In genomic region chr4:98509939-98510338, GRCm38 (mm10) we compare ENCODE assay signal across 12 mouse cellular contexts.
DNase-seq lines count a peak whose midpoint lies in the region; ATAC-seq and TF ChIP-seq lines count a peak whose summit lies in the region.
"Had no signal": no experiment of that assay in that cellular context is flagged by ENCODE, and none has a peak within 500 bp of the region (broad histone marks: within the 10 kb centered on the region; RNA-seq: fewer than 3 reads in every experiment).

No protein-coding gene starts in this region.

- 76% methylated on average over 5 of the region's 5 CpGs for WGBS in lung, adult 2 months
- 62% methylated on average over 5 of the region's 5 CpGs for WGBS in stomach, postnatal 0 days
- 79% methylated on average over 5 of the region's 5 CpGs for WGBS in hindbrain, embryonic 10.5 days

- peak overlapping the region; percentile 69 for H3K27ac ChIP-seq in stomach, postnatal 0 days (replicated peaks)
- no peak overlapping the region for H3K27ac ChIP-seq in hindbrain, embryonic 10.5 days
- H3K27ac ChIP-seq: forebrain, embryonic 10.5 days had no signal

- no peak overlapping the region for H3K4me3 ChIP-seq in lung, adult 2 months (replicated peaks; ENCODE audit: extremely low read depth, low read depth, low read length)
- no peak overlapping the region for H3K4me3 ChIP-seq in stomach, postnatal 0 days (ENCODE audit: low read depth, low read length)
- H3K4me3 ChIP-seq in hindbrain, embryonic 10.5 days: no peak overlapping the region
- H3K4me3 ChIP-seq: forebrain, embryonic 10.5 days had no signal

- DNase-seq in adrenal gland, adult 2 months: peak; percentile 53
- no peak for DNase-seq in adrenal gland, adult 8-10 months
- DNase-seq in lung, adult 2 months: peak; percentile 14
- no peak for DNase-seq in lung, postnatal 10 days
- peak; percentile 55 for DNase-seq in kidney, postnatal 14 days
- peak; percentile 82 for DNase-seq in stomach, postnatal 0 days (ENCODE audit: low spot score)
- no peak for DNase-seq in right cerebral cortex, postnatal 4 days
- DNase-seq in hindbrain, embryonic 10.5 days (ENCODE audit: low spot score): no peak
- DNase-seq: lung, embryonic 14.5 days; spleen, adult 18-20 months; thymus, adult 2 months had no signal

- H3K9me3 ChIP-seq in stomach, postnatal 0 days (ENCODE audit: control insufficient read depth, low read length): no peaks in the 10 kb centered on the region
- no peaks in the 10 kb centered on the region for H3K9me3 ChIP-seq in hindbrain, embryonic 10.5 days
- H3K9me3 ChIP-seq: forebrain, embryonic 10.5 days had no signal

- no peak for TF ChIP-seq CTCF in lung, adult 2 months (IDR thresholded peaks at IDR 0.05; ENCODE audit: insufficient read depth, low read length)
- no peak for TF ChIP-seq CTCF in stomach, postnatal 0 days (IDR thresholded peaks at IDR 0.05; ENCODE audit: low read depth)

- H3K4me2 ChIP-seq in stomach, postnatal 0 days (replicated peaks; ENCODE audit: low read depth): no peak overlapping the region
- H3K4me2 ChIP-seq: lung, embryonic 14.5 days had no signal

- no peak for TF ChIP-seq EP300 in stomach, postnatal 0 days (optimal IDR thresholded peaks at IDR 0.05)

- no peaks in the 10 kb centered on the region for H3K27me3 ChIP-seq in stomach, postnatal 0 days (ENCODE audit: control insufficient read depth, insufficient read depth, low read length)
- no peaks in the 10 kb centered on the region for H3K27me3 ChIP-seq in hindbrain, embryonic 10.5 days (ENCODE audit: insufficient read depth, poor library complexity, severe bottlenecking)

- ATAC-seq in stomach, postnatal 0 days (ENCODE audit: low FRiP score, low TSS enrichment): peak; percentile 85

- H3K9ac ChIP-seq in stomach, postnatal 0 days (ENCODE audit: low read length): no peak overlapping the region
- H3K9ac ChIP-seq: lung, embryonic 14.5 days had no signal

- no peaks in the 10 kb centered on the region for H3K36me3 ChIP-seq in stomach, postnatal 0 days (ENCODE audit: control insufficient read depth, insufficient read depth, low read length)
- H3K36me3 ChIP-seq in hindbrain, embryonic 10.5 days: no peaks in the 10 kb centered on the region
- H3K36me3 ChIP-seq: forebrain, embryonic 10.5 days had no signal

- 0 out of 2 replicates have a peak, but pooled peaks cover 4% of the 10 kb centered on the region for H3K4me1 ChIP-seq in lung, adult 2 months (ENCODE audit: control insufficient read depth, insufficient read depth, low read length)
- H3K4me1 ChIP-seq in stomach, postnatal 0 days (replicated peaks; ENCODE audit: control insufficient read depth, insufficient read depth): no peaks in the 10 kb centered on the region
- no peaks in the 10 kb centered on the region for H3K4me1 ChIP-seq in hindbrain, embryonic 10.5 days (replicated peaks)

- no peak for TF ChIP-seq POLR2A in lung, adult 2 months (IDR thresholded peaks at IDR 0.05; ENCODE audit: borderline replicate concordance, extremely low read depth, low read depth, low read length)

Comparison
In these comparisons a context has a peak if more than half of its experiments do, and no peak if none do; other contexts are left out.
1. DNase-seq: peak in adrenal gland, adult 2 months (single experiment), lung, adult 2 months (single experiment), kidney, postnatal 14 days (single experiment) and stomach, postnatal 0 days (single experiment); none in adrenal gland, adult 8-10 months (single experiment), lung, postnatal 10 days (single experiment), right cerebral cortex, postnatal 4 days (single experiment) and hindbrain, embryonic 10.5 days (single experiment).